Mouse (Mus musculus) limb, embryonic 14.5 days (tissue): Measurements from ENCODE around the gene Rhobtb3. TPM values are rescaled to one million over a fixed set of nuclear protein-coding genes. Genes with fewer than 3 reads are reported as not detected.

Experiments used
- ATAC-seq: fragments of 200-750 bp; cut with Nextera tagmentation; 2 replicates; pipeline ENCODE4 v1.8.0; 2017; ENCODE audit warnings: low read depth, moderate number of reproducible peaks, moderate TSS enrichment; ENCODE audit not compliant: low FRiP score
- DNase-seq: peaks from one replicate; pipeline ENCODE4 v3.0.0-alpha.2; 2015; ENCODE audit warnings: low spot score
- H3K27ac ChIP-seq: fragments of 300-500 bp; sonication (generic); replicated peaks from 2 replicates; pipeline ENCODE4 v1.5.1; 2014; ENCODE audit warnings: low read depth, mild to moderate bottlenecking, low read length, moderate library complexity, mixed read lengths
- H3K27me3 ChIP-seq: fragments of 300-500 bp; sonication (generic); 2 replicates; pipeline ENCODE4 v1.6.1; 2014; ENCODE audit warnings: low read length, mixed read lengths; ENCODE audit not compliant: control insufficient read depth, insufficient read depth
- H3K36me3 ChIP-seq: fragments of 300-500 bp; sonication (generic); 2 replicates; pipeline ENCODE4 v1.6.1; 2014; ENCODE audit warnings: mild to moderate bottlenecking, low read length, moderate library complexity, mixed read lengths; ENCODE audit not compliant: control insufficient read depth, insufficient read depth
- H3K4me1 ChIP-seq: fragments of 300-500 bp; sonication (generic); 2 replicates; pipeline ENCODE4 v1.6.1; 2014; ENCODE audit warnings: antibody characterized with exemption, low read length, mixed read lengths; ENCODE audit not compliant: control insufficient read depth, insufficient read depth
- H3K4me2 ChIP-seq: fragments of 300-500 bp; sonication (generic); replicated peaks from 2 replicates; pipeline ENCODE4 v1.6.1; 2014; ENCODE audit warnings: low read depth, mild to moderate bottlenecking, low read length, moderate library complexity; ENCODE audit not compliant: severe bottlenecking
- H3K4me3 ChIP-seq: fragments of 300-500 bp; sonication (generic); replicated peaks from 2 replicates; pipeline ENCODE4 v1.5.1; 2014; ENCODE audit warnings: low read length
- H3K9ac ChIP-seq: fragments of 300-500 bp; sonication (generic); 2 replicates; pipeline ENCODE4 v1.6.1; 2014; ENCODE audit warnings: mild to moderate bottlenecking, low read depth, low read length, moderate library complexity; ENCODE audit not compliant: severe bottlenecking
- H3K9me3 ChIP-seq: fragments of 300-500 bp; sonication (generic); 2 replicates; pipeline ENCODE4 v1.6.1; 2016; ENCODE audit warnings: low read length; ENCODE audit not compliant: control insufficient read depth
- POLR2A ChIP-seq: fragments of 200-500 bp; IDR thresholded peaks from 2 replicates; pipeline ENCODE4 v1.8.0; 2012; ENCODE audit warnings: inconsistent platforms, mild to moderate bottlenecking, moderate library complexity, borderline replicate concordance; ENCODE audit not compliant: insufficient read depth, insufficient read length; ENCODE audit errors: extremely low read depth
- WGBS: fragments of 180-500 bp; shearing (Covaris S2); extraction: QIAGEN DNeasy Blood & Tissue Kit; methylation state at CpG from one replicate; pipeline ENCODE4 v1.1.7; 2014; 5-methylcytosine and 5-hydroxymethylcytosine counted together
- polyA plus RNA-seq, 2 experiments: library from polyadenylated mRNA; depleted of rRNA in 1 of 2; stranded (reverse) in 1 of 2; unstranded in 1 of 2; fragments of >200 nt; fragmentation: Nextera tagmentation in 1 of 2; extraction: Ambion mirVana in 1 of 2; gene quantifications; 2 replicates each; pipeline versions ENCODE4 v1.2.1 to v1.2.3; 2012 to 2014

Gene Rhobtb3
- polyA plus RNA-seq, 2 experiments, result 30.7 to 53.3 TPM

- Histone ChIP-seq H3K36me3 (no peaks in the 10 kb centered on the region), H3K9me3 (no peaks in the 10 kb centered on the region), H3K4me3 (peak overlapping the region; percentile 40), H3K4me2 (peak overlapping the region; percentile 65), H3K27me3 (no peaks in the 10 kb centered on the region), H3K27ac (no peak overlapping the region), H3K9ac (no peak overlapping the region), H3K4me1 (peaks cover 13% of the 10 kb centered on the region)
- WGBS, result 48% methylated on average over 6 of the region's 6 CpGs
- TF ChIP-seq POLR2A, result no peak
- ATAC-seq (no peak), DNase-seq (no peak)
Measured at GRCm38 (mm10) chr13:75840752-75841285, 102.9 kb downstream of the Rhobtb3 start.

- Histone ChIP-seq H3K4me1 (peaks cover 13% of the 10 kb centered on the region), H3K9ac (peak within 1 kb of the TSS; percentile 55), H3K27ac (peak within 1 kb of the TSS; percentile 10; the same call in 1 of the 2 replicates), H3K4me2 (peak within 1 kb of the TSS; percentile 65), H3K27me3 (no peaks in the 10 kb centered on the region), H3K36me3 (no peaks in the 10 kb centered on the region), H3K4me3 (peak within 1 kb of the TSS; percentile 40), H3K9me3 (no peaks in the 10 kb centered on the region)
- ATAC-seq (peak; percentile 88), DNase-seq (peak; percentile 91)
- TF ChIP-seq POLR2A, result no peak
- 4% methylated on average over 12 of the region's 12 CpGs for whole genome bisulfite sequencing
Measured at GRCm38 (mm10) chr13:75839719-75840481, 103.8 kb downstream of the Rhobtb3 start, which contains the start of gene Glrx. Gene Glrx, plus strand, starts transcription at chr13:75839868.

- TF ChIP-seq POLR2A, result no peak
- no peaks in the 10 kb centered on the region for H3K27me3 ChIP-seq
- no peak overlapping the region for H3K9ac ChIP-seq
- no peaks in the 10 kb centered on the region for H3K9me3 ChIP-seq
- H3K27ac ChIP-seq, result no peak overlapping the region
- peaks cover 13% of the 10 kb centered on the region for H3K4me1 ChIP-seq
- no peak overlapping the region for H3K4me2 ChIP-seq
- 93% methylated on average over 4 of the region's 4 CpGs for WGBS
- DNase-seq (no peak), ATAC-seq (no peak)
- H3K4me3 ChIP-seq, result no peak overlapping the region
- no peaks in the 10 kb centered on the region for H3K36me3 ChIP-seq
Measured at GRCm38 (mm10) chr13:75838506-75838905, 105.2 kb downstream of the Rhobtb3 start.

- no peak for DNase-seq
- Histone ChIP-seq H3K27ac (no peak overlapping the region), H3K9ac (no peak overlapping the region), H3K9me3 (no peaks in the 10 kb centered on the region), H3K36me3 (no peaks in the 10 kb centered on the region), H3K27me3 (no peaks in the 10 kb centered on the region), H3K4me1 (no peaks in the 10 kb centered on the region), H3K4me3 (no peak overlapping the region), H3K4me2 (no peak overlapping the region)
- no peak for TF ChIP-seq POLR2A
- no peak for ATAC-seq
- WGBS, result 78% methylated on average over 2 of the region's 2 CpGs
Measured at GRCm38 (mm10) chr13:75835461-75835860, 108.3 kb downstream of the Rhobtb3 start.

- no peak overlapping the region for H3K4me3 ChIP-seq
- H3K4me2 ChIP-seq, result no peak overlapping the region
- no peak overlapping the region for H3K9ac ChIP-seq
- no peaks in the 10 kb centered on the region for H3K36me3 ChIP-seq
- no peak for TF ChIP-seq POLR2A
- H3K4me1 ChIP-seq, result no peaks in the 10 kb centered on the region
- ATAC-seq, result no peak
- H3K27me3 ChIP-seq, result no peaks in the 10 kb centered on the region
- no peak for DNase-seq
- no peaks in the 10 kb centered on the region for H3K9me3 ChIP-seq
- H3K27ac ChIP-seq, result no peak overlapping the region
Measured at GRCm38 (mm10) chr13:75833499-75833898, 110.2 kb downstream of the Rhobtb3 start.
